Mouse (Mus musculus) stomach, postnatal 0 days (tissue): ENCODE measurements at regions not wholly inside any gene's neighbourhood (a gene's known extent, or its start where the extent isn't known, plus 50 kb on each side); places are given as distances from the start of the nearest gene placed in this dataset.

ENCODE experiments used
- CTCF ChIP-seq: IDR thresholded peaks from 2 replicates; pipeline ENCODE4 v1.5.1; 2016; ENCODE audit warnings: antibody characterized with exemption, low read depth, mild to moderate bottlenecking, moderate library complexity
- EP300 ChIP-seq: optimal IDR thresholded peaks from 2 replicates; pipeline ENCODE3; 2016; ENCODE audit warnings: antibody characterized with exemption

DNA sequence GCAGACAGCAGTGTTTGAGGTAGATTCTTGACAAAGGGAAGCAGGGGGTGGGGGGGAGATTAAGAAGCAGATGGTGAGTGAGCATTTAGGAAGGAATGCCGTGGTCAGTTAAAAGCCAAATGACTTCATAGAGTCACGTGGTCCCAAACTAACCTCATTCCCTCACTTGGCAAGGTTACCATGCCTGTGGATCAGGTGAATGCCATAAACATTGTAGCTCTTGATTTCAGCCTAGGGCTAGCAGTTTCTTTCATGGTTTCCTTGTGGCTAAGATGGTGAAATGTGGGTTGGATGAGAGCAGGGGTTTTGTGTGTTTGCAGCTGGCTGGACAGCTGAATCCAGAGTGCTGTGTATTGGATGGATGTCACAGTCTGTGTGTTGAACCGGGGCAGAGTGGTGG lies 95.3 kb downstream of the Nog start:
- TF ChIP-seq CTCF = no peak
- TF ChIP-seq EP300 = no peak
